Mouse (Mus musculus) heart, embryonic 16.5 days (tissue): Measurements from ENCODE around the gene Pa2g4. TPM values are rescaled to one million over a fixed set of nuclear protein-coding genes. Genes with fewer than 3 reads are reported as not detected.

Experiments
- ATAC-seq: fragments of 200-750 bp; cut with Nextera tagmentation; replicated peaks from 2 replicates; pipeline ENCODE4 v1.8.0; 2017; ENCODE audit warnings: moderate number of reproducible peaks; ENCODE audit not compliant: insufficient read depth, low FRiP score; ENCODE audit errors: extremely low read depth
- H3K27ac ChIP-seq: fragments of 300-500 bp; sonication (generic); 2 replicates; pipeline ENCODE4 v1.5.1; 2014; ENCODE audit warnings: mild to moderate bottlenecking, low read length, control low read depth, moderate library complexity
- H3K27me3 ChIP-seq: fragments of 300-500 bp; sonication (generic); 2 replicates; pipeline ENCODE4 v1.6.1; 2014; ENCODE audit warnings: low read length, mixed read lengths; ENCODE audit not compliant: control insufficient read depth, insufficient read depth
- H3K36me3 ChIP-seq: fragments of 300-500 bp; sonication (generic); 2 replicates; pipeline ENCODE4 v1.6.1; 2014; ENCODE audit not compliant: control insufficient read depth, insufficient read depth
- H3K4me1 ChIP-seq: fragments of 300-500 bp; sonication (generic); 2 replicates; pipeline ENCODE4 v1.6.1; 2014; ENCODE audit warnings: low read length, mixed read lengths; ENCODE audit not compliant: control insufficient read depth, insufficient read depth
- H3K4me2 ChIP-seq: fragments of 300-500 bp; sonication (generic); 2 replicates; pipeline ENCODE4 v1.6.1; 2014; ENCODE audit warnings: low read depth, mild to moderate bottlenecking, control low read depth, low read length
- H3K4me3 ChIP-seq: fragments of 300-500 bp; sonication (generic); 2 replicates; pipeline ENCODE4 v1.5.1; 2014; ENCODE audit warnings: mild to moderate bottlenecking, control low read depth, low read length
- H3K9ac ChIP-seq: fragments of 300-500 bp; sonication (generic); 2 replicates; pipeline ENCODE4 v1.6.1; 2014; ENCODE audit warnings: low read length, control low read depth
- H3K9me3 ChIP-seq: fragments of 300-500 bp; sonication (generic); replicated peaks from 2 replicates; pipeline ENCODE4 v1.6.1; 2016; ENCODE audit warnings: low read length; ENCODE audit not compliant: control insufficient read depth
- WGBS: fragments of 180-500 bp; shearing (Covaris S2); extraction: QIAGEN DNeasy Blood & Tissue Kit; methylation state at CpG from one replicate; pipeline ENCODE4 v1.1.7; 2014; 5-methylcytosine and 5-hydroxymethylcytosine counted together
- microRNA-seq: library from miRNA; unstranded; fragments of <30 nt; microRNA quantifications from one replicate; pipeline ENCODE4, GENCODE M21; 2017
- polyA plus RNA-seq: library from polyadenylated mRNA; unstranded; fragments of >200 nt; fragmentation: Nextera tagmentation; extraction: Ambion mirVana; gene quantifications from 2 replicates; pipeline ENCODE4 v1.2.1, GENCODE M21; 2015

Pa2g4 gene
- polyA plus RNA-seq, 1 experiment from 2014 or later: 150 TPM

GRCm38 (mm10) chr10:128508260-128508659 is 57.5 kb downstream of the Pa2g4 start:
- H3K27ac ChIP-seq: no peak overlapping the region
- 72% methylated on average over 9 of the region's 9 CpGs for WGBS
- no peak overlapping the region for H3K9ac ChIP-seq
- H3K9me3 ChIP-seq: no peaks in the 10 kb centered on the region
- H3K4me1 ChIP-seq: peaks cover 12% of the 10 kb centered on the region
- no peak for ATAC-seq
- H3K36me3 ChIP-seq: peaks cover 7% of the 10 kb centered on the region; the same call in 1 of the 2 replicates
- H3K4me3 ChIP-seq: no peak overlapping the region
- no peak overlapping the region for H3K4me2 ChIP-seq
- H3K27me3 ChIP-seq: no peaks in the 10 kb centered on the region

Small RNA genes within 50 kb of the gene (microRNA-seq; reads per million reads assigned to microRNA genes)
- gene Gm47275 (not detected), gene Mir6916 (not detected), gene Mir6917 (not detected)

Other genes starting within 250 kb of the Pa2g4 start
- 184 and 195 TPM in 2 replicates for gene Cnpy2, start 243.5 kb downstream of the Pa2g4 start, polyA plus RNA-seq
- 567 and 572 TPM in 2 replicates for gene Cs, start 228.3 kb downstream of the Pa2g4 start, polyA plus RNA-seq
- 13.4 and 19.4 TPM in 2 replicates for gene Coq10a, start 197.0 kb downstream of the Pa2g4 start, polyA plus RNA-seq
- gene Ankrd52, start 188.9 kb downstream of the Pa2g4 start, polyA plus RNA-seq: 8.1 and 8.5 TPM in 2 replicates
- gene Slc39a5, start 164.8 kb downstream of the Pa2g4 start, polyA plus RNA-seq: 0.41 TPM in 1 of 2 replicates, not detected in the other
- 55.9 and 60.4 TPM in 2 replicates for gene Nabp2, start 154.5 kb downstream of the Pa2g4 start, polyA plus RNA-seq
- gene Rnf41, start 154.3 kb downstream of the Pa2g4 start, polyA plus RNA-seq: 29.9 and 31.7 TPM in 2 replicates
- 54.9 and 57.5 TPM in 2 replicates for gene Smarcc2, start 106.7 kb downstream of the Pa2g4 start, polyA plus RNA-seq
- gene Myl6, start 71.8 kb downstream of the Pa2g4 start, polyA plus RNA-seq: 945 and 1,125 TPM in 2 replicates
- gene Myl6b, start 67.3 kb downstream of the Pa2g4 start, polyA plus RNA-seq: 4.2 and 4.4 TPM in 2 replicates
- 22.5 and 25.7 TPM in 2 replicates for gene Esyt1, start 40.1 kb downstream of the Pa2g4 start, polyA plus RNA-seq
- 8.4 and 9.5 TPM in 2 replicates for gene Zc3h10, start 18.2 kb downstream of the Pa2g4 start, polyA plus RNA-seq
- 1,776 and 2,205 TPM in 2 replicates for gene Rpl41, start 16.7 kb downstream of the Pa2g4 start, polyA plus RNA-seq
- 3.9 and 5.4 TPM in 2 replicates for gene Erbb3, start 23.7 kb upstream of the Pa2g4 start, polyA plus RNA-seq
- gene Rps26, start 60.8 kb upstream of the Pa2g4 start, polyA plus RNA-seq: 316 and 332 TPM in 2 replicates
- gene Ikzf4, start 80.0 kb upstream of the Pa2g4 start, polyA plus RNA-seq: 1.1 and 1.5 TPM in 2 replicates
- gene Suox, start 108.1 kb upstream of the Pa2g4 start, polyA plus RNA-seq: 15.0 and 15.3 TPM in 2 replicates
- gene Rab5b, start 130.3 kb upstream of the Pa2g4 start, polyA plus RNA-seq: 69.8 and 73.5 TPM in 2 replicates
- 1.7 and 2.8 TPM in 2 replicates for gene Pmel, start 138.2 kb upstream of the Pa2g4 start, polyA plus RNA-seq
- 90.7 and 93.6 TPM in 2 replicates for gene Cdk2, start 139.0 kb upstream of the Pa2g4 start, polyA plus RNA-seq
- 9.5 and 12.3 TPM in 2 replicates for gene Dgka, start 178.9 kb upstream of the Pa2g4 start, polyA plus RNA-seq
- 18.5 and 20.3 TPM in 2 replicates for gene Pym1, start 181.9 kb upstream of the Pa2g4 start, polyA plus RNA-seq
- 1.3 and 2.4 TPM in 2 replicates for gene Mmp19, start 224.9 kb upstream of the Pa2g4 start, polyA plus RNA-seq
- 40.3 and 42.2 TPM in 2 replicates for gene Dnajc14, start 238.1 kb upstream of the Pa2g4 start, polyA plus RNA-seq
- 16.2 and 18.1 TPM in 2 replicates for gene Tmem198b, start 238.4 kb upstream of the Pa2g4 start, polyA plus RNA-seq